Mouse (Mus musculus): ENCODE data around the gene Rtp1. TPM values are rescaled to one million over a fixed set of nuclear protein-coding genes. Genes with fewer than 3 reads are reported as not detected.
A peak's percentile ranks its signal among the peaks of the same experiment; 100 is the strongest.

Gene Rtp1
- polyA plus RNA-seq (2015; fragmentation: Nextera tagmentation; extraction: Ambion mirVana), result not detected in 2 replicates

DNA sequence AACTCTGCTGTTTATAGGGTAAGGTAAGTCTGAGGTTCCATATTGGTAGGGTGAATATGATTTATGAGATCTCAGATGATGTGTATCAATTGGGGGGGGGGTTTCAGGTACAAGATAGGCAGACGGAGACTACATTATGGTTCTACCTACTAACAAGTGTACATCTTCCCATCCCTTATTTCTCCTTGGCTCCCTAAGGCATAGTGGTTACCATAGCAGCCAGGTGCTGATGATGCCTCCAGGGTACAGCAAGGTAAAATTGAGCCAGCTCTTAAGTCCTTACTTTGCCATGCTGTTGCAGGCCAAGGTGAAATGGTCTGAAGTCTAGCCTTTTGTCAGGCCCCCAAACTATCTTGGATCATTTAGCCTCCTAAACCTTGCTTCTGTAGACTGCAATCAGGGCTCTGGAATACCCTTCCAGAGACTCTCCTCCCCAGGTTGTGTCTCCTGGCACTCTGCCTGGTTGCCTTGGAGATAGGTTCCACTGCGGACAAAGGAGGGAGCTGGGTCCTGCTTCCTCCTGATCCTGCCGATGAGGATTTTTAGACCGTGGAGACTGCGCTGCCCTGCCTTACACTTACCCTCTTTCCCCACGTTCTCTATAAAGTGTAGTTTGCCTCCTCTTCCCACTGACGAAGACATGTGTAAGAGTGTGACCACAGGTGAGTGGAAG, at the start of gene Rtp1:
TSS of gene Rtp1 (plus strand) at position 487 of the 673 bp plus-strand sequence.
- Histone ChIP-seq H3K4me3 (ENCODE audit: low read length) (no peak within 1 kb of the TSS), H3K4me2 (ENCODE audit: low read depth, low read length) (no peak within 1 kb of the TSS), H3K27me3 (ENCODE audit: control insufficient read depth, insufficient read depth, low read depth, low read length) (no peaks in the 10 kb centered on the region), H3K36me3 (ENCODE audit: control insufficient read depth, insufficient read depth, low read length) (no peaks in the 10 kb centered on the region), H3K9ac (ENCODE audit: low read length) (no peak within 1 kb of the TSS), H3K4me1 (replicated peaks; ENCODE audit: control insufficient read depth, insufficient read depth, low read length) (no peaks in the 10 kb centered on the region), H3K9me3 (ENCODE audit: control insufficient read depth, low read length) (no peaks in the 10 kb centered on the region), H3K27ac (ENCODE audit: low read length) (no peak within 1 kb of the TSS)
- ATAC-seq (ENCODE audit: low read depth), result no peak
- 74% methylated on average over 7 of the region's 7 CpGs for WGBS

DNA sequence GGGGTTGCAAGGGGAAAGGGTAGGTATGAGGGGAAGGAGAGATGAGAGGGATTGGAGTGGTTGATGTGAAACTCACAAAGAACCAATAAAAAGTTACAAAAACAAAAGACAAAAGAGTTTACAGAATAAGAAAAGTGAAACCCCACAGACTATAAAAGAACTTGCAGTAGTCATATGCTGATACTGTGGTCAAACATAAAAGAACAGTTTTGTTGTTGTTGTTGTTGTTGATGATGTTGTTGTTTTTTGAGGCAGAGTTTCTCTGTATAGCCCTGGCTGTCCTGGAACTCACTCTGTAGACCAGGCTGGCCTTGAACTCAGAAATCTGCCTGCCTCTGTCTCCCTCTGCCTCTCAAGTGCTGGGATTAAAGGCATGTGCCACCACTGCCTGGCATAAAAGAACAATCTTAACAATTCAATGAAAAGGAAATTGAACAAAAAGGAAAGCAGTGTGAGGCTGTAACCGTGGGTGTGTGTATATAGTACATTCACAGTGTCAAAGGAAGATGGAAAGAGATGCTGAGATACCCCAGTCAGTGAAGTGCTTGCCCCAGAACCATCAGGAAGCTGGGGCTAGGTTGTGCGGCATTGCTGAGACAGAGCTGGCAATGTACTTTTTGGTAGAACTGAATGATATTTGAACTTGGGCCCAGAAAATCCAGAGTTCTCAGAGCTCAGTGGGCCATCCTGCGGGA, 49.2 kb upstream of the Rtp1 start:
- 81% methylated on average over 3 of the region's 3 CpGs for WGBS
- H3K4me1 ChIP-seq (replicated peaks; ENCODE audit: control insufficient read depth, insufficient read depth, low read length), result peaks cover 2% of the 10 kb centered on the region; the same call in 1 of the 2 replicates
- no peak overlapping the region for H3K27ac ChIP-seq (ENCODE audit: low read length)
- ATAC-seq (ENCODE audit: low read depth), result no peak
- no peaks in the 10 kb centered on the region for H3K27me3 ChIP-seq (ENCODE audit: control insufficient read depth, insufficient read depth, low read depth, low read length)
- no peak overlapping the region for H3K9ac ChIP-seq (ENCODE audit: low read length)
- H3K36me3 ChIP-seq (ENCODE audit: control insufficient read depth, insufficient read depth, low read length), result no peaks in the 10 kb centered on the region
- no peaks in the 10 kb centered on the region for H3K9me3 ChIP-seq (ENCODE audit: control insufficient read depth, low read length)
- H3K4me2 ChIP-seq (ENCODE audit: low read depth, low read length), result no peak overlapping the region
- H3K4me3 ChIP-seq (ENCODE audit: low read length), result no peak overlapping the region

DNA sequence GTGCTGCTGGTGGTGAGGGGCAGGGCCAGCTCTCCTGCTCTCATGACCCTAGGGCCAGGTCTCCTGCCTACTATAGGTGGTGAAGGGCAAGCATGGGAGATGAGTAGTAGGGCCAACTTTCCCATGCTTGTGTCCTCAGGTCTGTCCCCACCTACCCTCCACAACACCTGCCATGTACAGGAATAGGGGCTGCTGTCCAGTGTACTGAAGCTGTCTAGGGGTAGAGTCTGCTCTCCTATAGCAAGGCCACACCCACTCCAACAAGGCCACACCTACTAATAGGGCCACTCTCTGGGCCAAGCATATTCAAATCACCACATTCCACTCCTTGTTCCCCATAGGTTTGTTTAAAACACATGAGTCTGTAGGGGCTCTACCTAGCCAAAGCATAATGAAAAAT, 44.6 kb upstream of the Rtp1 start:
- no peaks in the 10 kb centered on the region for H3K9me3 ChIP-seq (ENCODE audit: control insufficient read depth, low read length)
- no peak overlapping the region for H3K4me2 ChIP-seq (ENCODE audit: low read depth, low read length)
- H3K9ac ChIP-seq (ENCODE audit: low read length), result no peak overlapping the region
- H3K4me1 ChIP-seq (replicated peaks; ENCODE audit: control insufficient read depth, insufficient read depth, low read length), result no peaks in the 10 kb centered on the region
- no peaks in the 10 kb centered on the region for H3K36me3 ChIP-seq (ENCODE audit: control insufficient read depth, insufficient read depth, low read length)
- no peak for ATAC-seq (ENCODE audit: low read depth)
- H3K27me3 ChIP-seq (ENCODE audit: control insufficient read depth, insufficient read depth, low read depth, low read length), result no peaks in the 10 kb centered on the region
- no peak overlapping the region for H3K4me3 ChIP-seq (ENCODE audit: low read length)
- H3K27ac ChIP-seq (ENCODE audit: low read length), result no peak overlapping the region

DNA sequence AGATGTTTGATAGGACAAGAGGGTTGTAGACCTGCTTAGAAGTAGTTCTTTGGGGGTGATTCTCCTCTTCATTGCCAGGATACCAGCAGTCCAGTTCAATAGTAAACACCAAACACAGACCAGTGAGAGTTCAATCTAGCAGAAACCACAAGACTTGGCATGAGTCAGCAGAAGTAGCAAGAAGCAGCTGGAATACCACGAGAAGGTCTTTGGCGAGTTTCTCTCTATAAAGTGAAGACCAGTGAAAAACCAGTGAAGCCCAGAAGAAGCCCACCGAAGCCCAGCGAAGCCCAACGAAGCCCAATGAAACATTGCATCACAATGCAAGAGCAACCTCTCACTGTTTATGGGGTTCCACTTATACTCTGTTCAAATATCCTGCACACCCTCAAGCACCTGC, 31.0 kb upstream of the Rtp1 start:
- H3K4me1 ChIP-seq (replicated peaks; ENCODE audit: control insufficient read depth, insufficient read depth, low read length), result peaks cover 10% of the 10 kb centered on the region; the same call in 1 of the 2 replicates
- no peaks in the 10 kb centered on the region for H3K36me3 ChIP-seq (ENCODE audit: control insufficient read depth, insufficient read depth, low read length)
- no peak overlapping the region for H3K9ac ChIP-seq (ENCODE audit: low read length)
- WGBS, result 81% methylated on average over 5 of the region's 5 CpGs
- no peaks in the 10 kb centered on the region for H3K27me3 ChIP-seq (ENCODE audit: control insufficient read depth, insufficient read depth, low read depth, low read length)
- H3K27ac ChIP-seq (ENCODE audit: low read length), result no peak overlapping the region
- no peak for ATAC-seq (ENCODE audit: low read depth)
- H3K9me3 ChIP-seq (ENCODE audit: control insufficient read depth, low read length), result no peaks in the 10 kb centered on the region
- H3K4me2 ChIP-seq (ENCODE audit: low read depth, low read length), result no peak overlapping the region
- H3K4me3 ChIP-seq (ENCODE audit: low read length), result no peak overlapping the region

DNA sequence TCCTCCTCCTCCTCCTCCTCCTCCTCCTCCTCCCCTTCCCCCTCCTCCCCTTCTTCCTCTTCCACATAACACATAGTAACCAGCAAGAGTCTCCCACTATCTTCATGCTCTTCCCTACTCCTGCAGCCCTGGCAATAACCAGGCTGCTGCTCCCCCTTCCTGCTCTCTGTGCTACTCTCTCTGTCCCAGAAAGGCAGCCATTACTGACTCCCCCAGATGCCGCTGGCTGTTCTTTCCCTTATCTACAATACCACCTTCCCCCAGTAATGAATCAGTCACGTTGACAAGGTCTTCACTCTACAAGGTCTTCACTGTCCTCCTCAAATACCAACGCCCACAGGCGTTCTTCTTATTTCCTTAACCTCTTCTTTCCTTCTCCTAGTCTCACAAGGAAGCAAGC, 27.5 kb upstream of the Rtp1 start:
- H3K9me3 ChIP-seq (ENCODE audit: control insufficient read depth, low read length), result no peaks in the 10 kb centered on the region
- H3K9ac ChIP-seq (ENCODE audit: low read length), result no peak overlapping the region
- peak; percentile 48; the same call in 1 of the 2 replicates for ATAC-seq (ENCODE audit: low read depth)
- H3K4me2 ChIP-seq (ENCODE audit: low read depth, low read length), result no peak overlapping the region
- H3K27me3 ChIP-seq (ENCODE audit: control insufficient read depth, insufficient read depth, low read depth, low read length), result no peaks in the 10 kb centered on the region
- H3K4me3 ChIP-seq (ENCODE audit: low read length), result no peak overlapping the region
- H3K36me3 ChIP-seq (ENCODE audit: control insufficient read depth, insufficient read depth, low read length), result no peaks in the 10 kb centered on the region
- peaks cover 15% of the 10 kb centered on the region; the same call in 1 of the 2 replicates for H3K4me1 ChIP-seq (replicated peaks; ENCODE audit: control insufficient read depth, insufficient read depth, low read length)
- H3K27ac ChIP-seq (ENCODE audit: low read length), result no peak overlapping the region
- 16% methylated on average over 4 of the region's 4 CpGs for WGBS

DNA sequence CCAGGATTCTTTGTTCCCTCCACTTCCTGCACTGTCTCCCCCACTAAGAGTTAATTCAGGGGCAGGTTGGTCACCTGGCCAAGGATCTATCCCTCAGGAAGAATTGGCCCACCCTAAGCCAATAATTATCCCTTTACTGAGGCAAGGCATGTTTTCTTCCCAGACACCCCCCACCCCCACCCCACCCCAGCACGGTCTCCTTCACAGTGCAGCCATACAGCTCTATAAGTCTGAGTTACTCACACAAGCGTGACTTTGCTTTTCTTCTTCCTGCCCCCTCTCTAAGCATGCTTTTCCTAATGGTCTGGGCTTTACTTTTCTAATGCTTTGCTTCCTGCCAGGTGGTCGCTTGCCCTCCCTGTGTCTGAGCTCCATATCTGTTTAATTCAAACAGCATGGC, 27.0 kb upstream of the Rtp1 start:
- Histone ChIP-seq H3K27ac (ENCODE audit: low read length) (no peak overlapping the region), H3K4me2 (ENCODE audit: low read depth, low read length) (no peak overlapping the region), H3K27me3 (ENCODE audit: control insufficient read depth, insufficient read depth, low read depth, low read length) (no peaks in the 10 kb centered on the region), H3K4me1 (replicated peaks; ENCODE audit: control insufficient read depth, insufficient read depth, low read length) (peaks cover 15% of the 10 kb centered on the region; the same call in 1 of the 2 replicates), H3K9ac (ENCODE audit: low read length) (no peak overlapping the region), H3K4me3 (ENCODE audit: low read length) (no peak overlapping the region), H3K9me3 (ENCODE audit: control insufficient read depth, low read length) (no peaks in the 10 kb centered on the region), H3K36me3 (ENCODE audit: control insufficient read depth, insufficient read depth, low read length) (no peaks in the 10 kb centered on the region)
- no peak for ATAC-seq (ENCODE audit: low read depth)
- 76% methylated on average over 3 of the region's 3 CpGs for WGBS

DNA sequence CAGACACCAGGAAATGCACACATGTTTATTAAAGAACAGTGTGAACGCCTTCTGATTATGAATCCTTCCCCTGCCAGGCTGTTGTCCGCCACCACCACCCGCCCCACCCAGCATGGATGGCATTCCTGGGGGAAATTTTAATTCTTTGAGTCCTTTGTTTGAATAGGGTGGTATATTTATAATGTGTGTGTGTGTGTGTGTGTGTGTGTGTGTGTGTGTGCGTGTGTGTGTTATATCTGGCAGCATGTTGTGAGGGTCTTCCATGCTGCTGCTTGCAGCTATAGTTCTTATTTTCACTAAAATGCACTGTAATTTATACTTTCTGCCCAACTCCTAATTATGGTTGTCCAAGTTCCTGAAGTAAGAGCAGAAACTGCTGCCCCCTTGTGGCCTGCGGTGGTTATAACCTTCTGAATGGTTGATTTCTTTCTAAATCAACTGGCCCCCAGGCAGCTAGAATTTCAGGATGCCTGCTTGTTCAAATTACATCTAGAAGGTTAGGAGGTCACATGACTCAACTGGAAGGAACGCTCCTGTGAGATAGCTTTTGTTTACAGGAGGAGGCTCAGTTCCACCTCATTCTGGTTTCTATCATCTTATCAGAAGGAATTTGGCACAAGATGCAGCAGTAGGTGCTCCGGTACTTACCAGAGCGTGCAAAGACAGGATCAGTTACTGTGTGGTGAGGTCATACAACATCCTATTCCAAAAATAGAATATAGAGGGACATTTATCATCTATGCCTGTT, 25.8 kb upstream of the Rtp1 start:
- H3K4me1 ChIP-seq (replicated peaks; ENCODE audit: control insufficient read depth, insufficient read depth, low read length), result peaks cover 15% of the 10 kb centered on the region; the same call in 1 of the 2 replicates
- no peak overlapping the region for H3K4me2 ChIP-seq (ENCODE audit: low read depth, low read length)
- WGBS, result 40% methylated on average over 8 of the region's 8 CpGs
- H3K36me3 ChIP-seq (ENCODE audit: control insufficient read depth, insufficient read depth, low read length), result no peaks in the 10 kb centered on the region
- ATAC-seq (ENCODE audit: low read depth), result peak; percentile 62
- H3K9me3 ChIP-seq (ENCODE audit: control insufficient read depth, low read length), result no peaks in the 10 kb centered on the region
- H3K9ac ChIP-seq (ENCODE audit: low read length), result no peak overlapping the region
- H3K27ac ChIP-seq (ENCODE audit: low read length), result no peak overlapping the region
- H3K27me3 ChIP-seq (ENCODE audit: control insufficient read depth, insufficient read depth, low read depth, low read length), result no peaks in the 10 kb centered on the region
- no peak overlapping the region for H3K4me3 ChIP-seq (ENCODE audit: low read length)

DNA sequence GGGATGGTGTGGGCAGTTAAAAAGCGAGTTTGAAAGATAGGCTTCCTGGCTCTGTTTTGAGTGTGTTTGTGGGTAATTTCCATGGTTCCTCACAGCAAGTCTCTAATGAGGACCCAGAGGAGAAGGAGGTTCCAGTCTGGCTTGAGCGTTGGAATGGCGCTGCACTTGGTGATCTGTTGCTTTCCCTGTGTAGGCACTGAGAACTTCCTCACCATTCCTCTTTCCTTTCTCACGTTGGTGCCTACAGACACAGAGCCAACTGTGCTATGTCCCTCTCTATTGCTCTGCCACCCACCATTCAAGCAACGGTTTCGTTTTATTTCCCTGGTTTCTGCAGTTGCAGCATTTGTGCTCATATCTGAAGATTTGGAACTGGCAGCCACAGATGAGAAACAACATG, 16.0 kb upstream of the Rtp1 start:
- Histone ChIP-seq H3K27ac (ENCODE audit: low read length) (no peak overlapping the region), H3K9me3 (ENCODE audit: control insufficient read depth, low read length) (no peaks in the 10 kb centered on the region), H3K36me3 (ENCODE audit: control insufficient read depth, insufficient read depth, low read length) (no peaks in the 10 kb centered on the region), H3K4me2 (ENCODE audit: low read depth, low read length) (no peak overlapping the region), H3K4me3 (ENCODE audit: low read length) (no peak overlapping the region), H3K4me1 (replicated peaks; ENCODE audit: control insufficient read depth, insufficient read depth, low read length) (no peaks in the 10 kb centered on the region), H3K9ac (ENCODE audit: low read length) (no peak overlapping the region), H3K27me3 (ENCODE audit: control insufficient read depth, insufficient read depth, low read depth, low read length) (no peaks in the 10 kb centered on the region)
- 78% methylated on average over 6 of the region's 6 CpGs for WGBS
- no peak for ATAC-seq (ENCODE audit: low read depth)

DNA sequence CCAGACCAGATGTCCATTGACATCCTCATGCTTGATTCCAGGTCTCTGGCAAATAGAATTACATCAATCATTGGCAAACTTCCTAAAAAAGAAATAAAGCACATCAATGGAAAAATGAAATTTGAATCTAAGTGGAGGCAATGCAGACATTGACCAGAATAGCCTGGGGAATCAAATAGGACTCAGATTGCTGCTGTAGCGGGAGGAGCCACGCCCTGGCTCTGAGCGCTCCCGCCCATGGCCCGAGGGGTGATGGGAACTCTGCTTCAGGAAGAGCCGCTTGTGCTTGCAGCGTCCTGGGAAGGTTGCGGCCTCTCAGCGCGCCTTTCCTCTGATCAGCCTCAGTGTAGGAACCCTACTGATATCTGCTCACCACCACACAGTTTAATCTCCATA, 12.7 kb upstream of the Rtp1 start:
- Histone ChIP-seq H3K9me3 (ENCODE audit: control insufficient read depth, low read length) (no peaks in the 10 kb centered on the region), H3K36me3 (ENCODE audit: control insufficient read depth, insufficient read depth, low read length) (no peaks in the 10 kb centered on the region), H3K4me3 (ENCODE audit: low read length) (peak overlapping the region; percentile 19), H3K4me2 (ENCODE audit: low read depth, low read length) (peak overlapping the region; percentile 40), H3K27me3 (ENCODE audit: control insufficient read depth, insufficient read depth, low read depth, low read length) (no peaks in the 10 kb centered on the region), H3K27ac (ENCODE audit: low read length) (no peak overlapping the region), H3K9ac (ENCODE audit: low read length) (no peak overlapping the region; the same call in 1 of the 2 replicates), H3K4me1 (replicated peaks; ENCODE audit: control insufficient read depth, insufficient read depth, low read length) (no peaks in the 10 kb centered on the region)
- WGBS, result 35% methylated on average over 10 of the region's 10 CpGs
- ATAC-seq (ENCODE audit: low read depth), result peak; percentile 89

Data from lung, embryonic 16.5 days (tissue).